Mouse (Mus musculus): ENCODE results near the gene Rnpepl1.
"Not testable (repeated sequence)": the region's sequence is repeated elsewhere in the genome, so short reads cannot be mapped to it uniquely, and the experiment has no call there.

The Rnpepl1 gene

DNA sequence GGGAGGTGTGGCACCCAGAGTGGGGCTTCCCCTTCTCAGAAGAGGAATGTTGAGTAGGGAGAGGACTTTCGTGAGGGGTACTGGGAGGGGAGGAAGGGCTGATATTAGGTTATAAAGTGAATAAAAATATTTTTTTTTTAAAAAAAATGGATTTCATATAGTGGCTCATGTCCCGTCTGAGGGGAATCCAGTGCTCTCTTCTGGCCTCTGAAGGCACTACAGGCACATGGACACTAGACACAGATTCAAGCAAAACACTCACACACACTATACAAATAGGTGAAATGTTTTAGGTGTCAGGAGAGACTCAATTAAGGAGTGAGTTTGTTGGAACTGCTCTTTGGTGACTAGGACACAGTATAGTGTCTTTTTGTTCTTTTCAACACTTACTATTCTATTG, 25.4 kb downstream of the Rnpepl1 start:
- in situ Hi-C loops (cut with MboI, MseI) = loop anchor here (25.0 kb wide), 1 partner anchor 551 kb away; the partner anchor contains the start of gene Hdlbp

- in situ Hi-C loops (cut with MboI, MseI) = loop anchor here (25.0 kb wide), 1 partner anchor 551 kb away; the partner anchor contains the start of gene Hdlbp
Measured at GRCm38 (mm10) chr1:92936467-92936866, 25.9 kb downstream of the Rnpepl1 start.

DNA sequence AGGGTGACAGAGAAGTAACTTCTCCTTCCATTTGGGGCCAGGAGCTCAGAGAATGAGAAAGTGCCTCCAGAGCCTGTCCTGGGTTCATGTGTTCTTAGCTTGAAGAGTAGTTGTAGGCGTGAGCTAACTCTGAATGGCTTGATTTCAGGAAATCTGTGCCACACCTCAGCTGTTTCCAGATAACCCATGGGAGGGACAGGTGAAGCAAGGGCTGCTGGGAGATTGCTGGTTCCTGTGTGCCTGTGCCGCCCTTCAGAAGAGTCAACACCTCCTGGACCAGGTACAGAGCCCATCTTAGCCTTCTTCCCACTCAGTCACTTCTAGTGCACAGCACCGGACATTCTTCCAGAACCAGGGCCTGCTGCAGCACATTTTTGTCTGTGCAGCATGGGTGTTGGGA, 27.2 kb downstream of the Rnpepl1 start:
- in situ Hi-C loops (cut with MboI, MseI) = loop anchor here (25.0 kb wide), 1 partner anchor 550 kb away; the partner anchor contains the start of gene Hdlbp

DNA sequence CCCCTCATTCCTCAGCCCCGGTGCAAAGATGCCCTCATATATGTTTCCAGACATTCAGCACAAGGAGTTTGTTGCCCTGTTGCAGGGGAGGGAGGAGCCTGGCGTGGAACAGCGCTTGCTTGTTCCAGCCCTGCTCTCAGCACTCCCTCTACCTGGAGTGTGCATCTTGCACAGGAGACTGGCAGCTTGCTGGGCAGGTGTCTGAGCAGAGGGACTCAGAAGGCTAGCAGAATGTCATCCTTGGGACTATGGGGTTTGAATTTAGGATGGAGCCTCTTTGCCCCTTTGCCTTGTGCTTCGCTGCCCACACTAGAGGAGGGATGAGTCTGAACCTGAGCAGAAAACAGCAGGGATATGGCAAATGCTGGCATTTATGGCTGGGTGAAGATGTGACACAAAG, 29.2 kb downstream of the Rnpepl1 start:
- in situ Hi-C loops (cut with MboI, MseI) = loop anchor here (10.0 to 25.0 kb wide), 2 partner anchors 548 to 1735 kb away; partner anchors contain the start of gene Hdlbp

GRCm38 (mm10) chr1:92943219-92943989, 32.8 kb downstream of the Rnpepl1 start:
- in situ Hi-C loops (cut with MboI, MseI) = loop anchor here (10.0 to 25.0 kb wide), 2 partner anchors 544 to 1739 kb away; partner anchors contain the start of gene Hdlbp

DNA sequence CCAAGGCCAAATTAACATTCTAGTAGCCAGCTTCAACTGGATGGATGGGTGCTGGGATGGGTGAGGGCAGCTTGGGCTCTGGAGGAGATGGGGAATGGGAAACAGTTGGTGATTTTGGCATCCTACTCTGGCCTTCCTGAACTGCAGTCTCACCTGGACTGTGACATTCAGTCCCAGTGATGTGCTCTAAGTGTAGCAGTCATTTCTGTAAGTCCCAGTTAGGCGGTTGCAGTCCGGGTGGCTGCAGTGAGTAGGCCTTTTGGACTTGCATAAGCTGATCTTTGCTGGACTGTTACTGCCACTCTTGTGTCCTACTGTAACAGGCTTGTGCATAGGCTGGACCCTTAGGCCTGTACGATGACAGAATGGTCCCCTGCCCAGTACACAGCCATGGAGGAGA, 37.4 kb downstream of the Rnpepl1 start:
- in situ Hi-C loops (cut with MboI, MseI) = loop anchor here (10.0 to 25.0 kb wide), 2 partner anchors 539 to 1743 kb away; partner anchors contain the start of gene Hdlbp

DNA sequence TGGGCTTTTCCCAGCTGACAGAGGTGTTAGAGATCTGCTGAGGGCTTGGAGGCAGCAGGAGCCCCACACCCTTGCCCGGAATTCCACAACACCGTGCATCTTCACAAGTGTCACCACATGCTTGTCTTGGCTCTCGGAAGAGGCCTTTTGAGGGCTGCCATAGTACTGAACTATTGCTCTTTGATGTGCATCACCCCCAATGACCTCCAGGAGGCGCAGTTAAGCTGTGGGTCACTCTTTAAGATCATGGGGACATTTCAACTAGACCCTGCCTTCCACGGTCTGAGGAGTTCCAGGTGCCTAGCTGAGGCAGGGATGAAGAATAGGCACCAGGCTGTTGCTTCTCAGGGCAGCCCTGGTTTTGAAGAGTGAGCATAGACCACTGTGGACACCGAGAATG, 38.8 kb downstream of the Rnpepl1 start:
- in situ Hi-C loops (cut with MboI, MseI) = loop anchor here (10.0 to 25.0 kb wide), 2 partner anchors 538 to 1745 kb away; partner anchors contain the start of gene Hdlbp

DNA sequence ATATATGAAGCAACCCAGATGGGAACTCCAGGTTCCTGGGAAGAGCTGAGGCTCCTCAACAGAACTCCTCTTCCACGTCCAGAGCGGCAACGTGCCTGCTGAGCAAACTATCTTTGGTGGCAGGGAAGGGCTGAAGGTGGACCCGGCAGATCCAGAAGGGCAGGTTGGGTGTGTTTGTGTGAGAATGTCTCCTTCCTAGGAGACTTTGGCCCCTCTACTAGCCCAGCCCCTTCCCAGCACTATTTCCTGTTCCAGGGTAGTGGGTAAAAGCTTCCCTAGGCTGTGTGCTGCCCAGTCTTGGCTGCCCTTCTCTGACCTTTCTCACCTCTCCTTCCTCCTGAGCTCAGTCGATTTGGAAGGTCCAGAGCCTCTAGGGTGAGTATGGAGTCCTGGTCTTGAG, 40.0 kb downstream of the Rnpepl1 start, which contains the start of gene Gpr35:
Gene Gpr35 (plus strand): TSS at position 259 of the 400 bp plus-strand sequence.
- in situ Hi-C loops (cut with MboI, MseI) = no loop called here

DNA sequence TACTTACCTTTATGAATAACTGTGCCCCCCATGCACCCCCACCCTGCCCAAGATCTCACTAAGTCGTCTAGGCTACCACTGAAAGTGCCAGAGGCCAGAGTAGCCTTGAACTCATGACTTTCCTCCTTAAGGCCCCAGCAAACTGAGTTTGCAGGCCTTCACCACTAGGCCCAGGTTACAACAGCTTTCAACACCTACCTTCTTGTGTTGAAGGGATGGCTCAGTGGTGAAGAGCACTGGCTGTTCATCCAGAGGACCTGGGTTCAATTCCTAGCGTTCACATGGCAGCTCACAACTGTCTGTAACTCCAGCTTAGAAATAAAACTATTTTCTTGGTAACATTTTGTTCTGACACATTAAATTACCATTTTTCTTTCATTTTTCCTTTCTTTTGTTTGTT, 43.1 kb downstream of the Rnpepl1 start:
- in situ Hi-C loops (cut with MboI, MseI) = no loop called here

GRCm38 (mm10) chr1:92956571-92957335, 46.2 kb downstream of the Rnpepl1 start:
- in situ Hi-C loops (cut with MboI, MseI) = not testable (repeated sequence)

DNA sequence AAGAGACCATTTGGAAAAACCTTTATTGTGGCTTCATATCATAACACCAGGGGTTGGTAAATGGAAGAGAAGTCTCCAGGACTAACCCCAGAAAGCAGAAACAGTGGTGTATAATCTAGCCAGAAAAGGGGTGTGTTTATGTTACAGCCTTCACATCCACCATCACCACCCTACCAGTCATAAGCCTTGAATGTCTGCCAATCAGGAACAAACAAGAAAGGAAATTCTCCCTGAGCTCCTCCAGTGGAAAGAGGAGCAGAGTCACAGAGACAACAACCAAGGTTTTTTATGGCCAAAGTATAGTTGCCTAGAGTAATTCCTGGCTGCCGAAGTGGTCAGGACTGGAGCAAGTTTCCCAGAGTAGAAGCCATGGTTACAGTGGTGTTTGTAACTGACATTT, 48.4 kb downstream of the Rnpepl1 start:
- in situ Hi-C loops (cut with MboI, MseI) = no loop called here

DNA sequence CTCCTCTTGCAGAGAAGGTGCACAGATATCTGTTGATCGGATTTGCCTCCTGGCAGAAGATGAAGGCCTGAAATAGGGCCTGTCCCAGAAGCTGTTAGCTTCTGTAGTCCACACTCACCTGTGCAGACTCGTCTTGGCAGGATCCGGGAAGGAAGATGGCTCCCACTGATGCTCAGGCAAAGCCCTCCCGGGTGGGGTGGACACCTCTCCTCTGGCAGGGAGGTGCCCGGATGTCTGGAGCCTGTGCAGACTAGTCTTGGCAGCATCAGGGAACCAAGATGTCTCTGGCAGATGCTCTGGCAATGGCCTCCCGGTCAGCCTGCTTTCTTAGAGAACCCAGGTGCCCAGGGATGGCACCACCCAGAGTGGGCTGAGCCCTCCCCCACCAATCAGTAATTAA, 60.2 kb downstream of the Rnpepl1 start:
- in situ Hi-C loops (cut with MboI, MseI) = not testable (repeated sequence)

DNA sequence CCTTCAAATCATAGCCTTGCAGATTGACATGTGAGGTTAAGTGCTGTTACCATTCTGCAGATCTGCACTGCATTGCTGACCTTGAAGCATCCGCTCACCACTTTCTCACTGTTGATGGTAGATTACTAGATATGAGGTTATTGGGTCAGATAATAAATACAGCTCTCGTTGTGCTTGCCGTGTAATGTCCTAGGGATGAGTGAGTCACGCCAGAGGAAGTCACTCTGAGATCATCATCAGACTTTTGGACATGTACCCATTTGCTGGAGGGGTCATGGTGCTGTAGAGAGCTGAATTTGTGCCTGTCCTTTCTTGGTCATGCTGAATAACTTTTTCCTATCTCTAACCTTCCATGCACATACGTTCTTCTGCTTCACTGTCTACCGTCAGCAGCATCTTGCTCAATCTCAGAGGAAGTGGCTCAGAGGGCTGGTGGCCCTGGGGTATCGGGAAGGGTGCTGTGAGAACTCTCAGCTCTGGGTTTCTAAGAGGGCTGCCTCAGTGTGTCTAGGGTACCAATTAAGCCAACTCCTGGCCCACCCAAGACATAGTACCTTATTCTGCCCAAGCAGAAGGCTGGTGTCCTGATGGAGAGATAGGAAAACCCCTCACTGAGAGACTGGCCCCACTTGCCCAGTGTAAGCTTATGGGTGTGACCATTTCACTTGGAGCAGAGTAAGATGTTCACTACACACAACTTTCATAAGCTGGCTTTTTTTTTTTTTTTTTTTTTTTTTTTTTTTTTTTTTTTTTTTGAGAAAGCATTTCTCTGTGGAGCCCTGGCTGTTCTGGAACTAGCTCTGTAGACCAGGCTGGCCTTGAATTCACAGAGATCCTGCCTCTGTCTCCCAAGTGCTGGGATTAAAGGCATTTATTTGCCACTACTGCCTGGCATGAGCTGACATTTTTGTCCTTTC, 61.6 kb downstream of the Rnpepl1 start:
- in situ Hi-C loops (cut with MboI, MseI) = no loop called here

DNA sequence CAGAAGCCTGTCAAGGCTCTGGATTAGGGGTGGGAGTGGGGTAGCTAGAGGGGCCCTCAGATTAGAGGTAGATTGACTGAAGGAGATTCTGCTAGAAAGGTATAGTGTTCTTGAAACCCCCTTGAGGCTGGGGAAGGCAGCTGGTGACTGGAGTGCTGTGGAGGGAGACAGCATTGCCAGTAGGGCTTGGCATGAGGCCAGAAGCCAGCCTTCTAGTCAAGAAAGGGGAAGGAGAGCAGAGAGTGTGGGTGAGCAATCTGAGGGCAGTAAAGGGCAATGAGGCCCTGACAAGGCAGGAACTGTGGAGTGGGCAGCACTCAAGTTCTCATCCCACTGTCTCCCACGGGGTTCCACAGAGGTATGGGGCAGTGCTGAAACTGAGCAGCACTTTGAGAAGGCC, 62.3 kb downstream of the Rnpepl1 start:
- in situ Hi-C loops (cut with MboI, MseI) = no loop called here
